Comparison of ENCODE assay signal across 8 mouse cellular contexts in the genomic region with DNA sequence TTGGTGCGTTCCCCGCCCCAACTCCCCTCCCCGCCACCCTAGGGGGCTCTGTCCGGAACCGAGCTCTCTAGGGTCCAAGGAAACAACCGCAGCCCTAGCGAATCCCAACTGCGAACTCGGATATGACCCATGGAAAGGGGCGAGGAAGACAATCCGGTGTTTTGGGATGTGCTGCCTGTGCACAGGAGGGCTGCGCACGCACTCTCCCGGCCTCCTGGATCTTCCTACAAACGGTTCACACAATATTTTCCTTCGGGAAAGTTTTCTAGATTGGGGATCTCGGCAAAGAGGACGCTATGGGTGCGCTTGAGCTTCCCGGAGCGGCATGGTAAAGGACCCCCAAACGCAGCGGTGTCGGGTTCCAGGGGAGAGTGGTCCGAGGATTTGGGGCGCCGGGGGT. TPM values are rescaled to one million over a fixed set of nuclear protein-coding genes. Genes with fewer than 3 reads are reported as not detected.
DNase-seq lines count a peak whose midpoint lies in the region; ATAC-seq and TF ChIP-seq lines count a peak whose summit lies in the region.

No protein-coding gene starts in this region.

- H3K9ac ChIP-seq in embryonic facial prominence, embryonic 13.5 days: peak overlapping the region; percentile 66
- H3K9ac ChIP-seq in intestine, embryonic 16.5 days (ENCODE audit: low read depth, low read length): peak overlapping the region; percentile 67

- TF ChIP-seq CTCF in G1E (IDR thresholded peaks at IDR 0.05; ENCODE audit: low read depth, low read length): no peak

- H3K9me3 ChIP-seq in G1E (replicated peaks): no peaks in the 10 kb centered on the region
- H3K9me3 ChIP-seq in embryonic facial prominence, embryonic 13.5 days: no peaks in the 10 kb centered on the region
- H3K9me3 ChIP-seq in intestine, embryonic 16.5 days (ENCODE audit: control insufficient read depth, low read length): no peaks in the 10 kb centered on the region

- ATAC-seq in G1E (ENCODE audit: extremely low read depth, insufficient number of reproducible peaks, low FRiP score, poor library complexity, severe bottlenecking): no peak
- ATAC-seq in embryonic facial prominence, embryonic 13.5 days (ENCODE audit: insufficient number of reproducible peaks, insufficient read depth, low FRiP score, low TSS enrichment, low read depth): no peak
- no peak for ATAC-seq in intestine, embryonic 16.5 days
- no peak for ATAC-seq in CD4-positive, CD25-positive, alpha-beta regulatory T cell, adult 4 months

- no peak overlapping the region for H3K27ac ChIP-seq in embryonic facial prominence, embryonic 13.5 days
- no peak overlapping the region for H3K27ac ChIP-seq in intestine, embryonic 16.5 days (ENCODE audit: low read length)

- WGBS in embryonic facial prominence, embryonic 13.5 days: under 1% methylated on average over 27 of the region's 27 CpGs
- WGBS in intestine, embryonic 16.5 days: 2% methylated on average over 27 of the region's 27 CpGs

- H3K27me3 ChIP-seq in G1E (ENCODE audit: insufficient read depth, low read length): no peaks in the 10 kb centered on the region
- peaks cover 33% of the 10 kb centered on the region for H3K27me3 ChIP-seq in embryonic facial prominence, embryonic 13.5 days
- peaks cover 2% of the 10 kb centered on the region; the same call in 1 of the 2 replicates for H3K27me3 ChIP-seq in intestine, embryonic 16.5 days (replicated peaks; ENCODE audit: control insufficient read depth, insufficient read depth, low read length)

- peak overlapping the region; percentile 73 for H3K4me3 ChIP-seq in G1E (ENCODE audit: low read depth, low read length)
- H3K4me3 ChIP-seq in embryonic facial prominence, embryonic 13.5 days: peak overlapping the region; percentile 64
- peak overlapping the region; percentile 75 for H3K4me3 ChIP-seq in intestine, embryonic 16.5 days (ENCODE audit: low read length)

- DNase-seq in heart, adult 11 months: peak; percentile 95
- no peak for DNase-seq in heart, adult 8-10 months (ENCODE audit: low spot score)
- DNase-seq in G1E (ENCODE audit: low spot score): no peak
- peak; percentile 58 for DNase-seq in neural tube, embryonic 10.5 days (ENCODE audit: extremely low spot score, low spot score)
- no peak for DNase-seq in ovary, postnatal 10 days (ENCODE audit: low spot score)

- H3K36me3 ChIP-seq in G1E (replicated peaks): peaks cover 10% of the 10 kb centered on the region
- H3K36me3 ChIP-seq in embryonic facial prominence, embryonic 13.5 days: no peaks in the 10 kb centered on the region
- no peaks in the 10 kb centered on the region for H3K36me3 ChIP-seq in intestine, embryonic 16.5 days (ENCODE audit: control insufficient read depth, insufficient read depth, low read length)

- H3K4me2 ChIP-seq in embryonic facial prominence, embryonic 13.5 days: peak overlapping the region; percentile 86
- H3K4me2 ChIP-seq in intestine, embryonic 16.5 days (ENCODE audit: low read depth, low read length): peak overlapping the region; percentile 94

- H3K4me1 ChIP-seq in G1E (ENCODE audit: insufficient read depth, low read depth, low read length): peaks cover 65% of the 10 kb centered on the region
- peaks cover 16% of the 10 kb centered on the region for H3K4me1 ChIP-seq in embryonic facial prominence, embryonic 13.5 days
- H3K4me1 ChIP-seq in intestine, embryonic 16.5 days (ENCODE audit: control insufficient read depth, insufficient read depth, low read length): peaks cover 8% of the 10 kb centered on the region

RNA-seq across cellular contexts. Expression of gene Rfx2, which starts 1.0 kb away (rescaled TPM):
- total RNA-seq in heart, adult 8-10 months (2022): 1 to 10 TPM; 1.6 to 3.5 (median 2.7) TPM
- total RNA-seq in G1E (2014; fragmentation: Nextera tagmentation) (21.4 and 27.9 TPM in 2 replicates), G1E (2017) (3.9 and 4.1 TPM in 2 replicates)
- polyA plus RNA-seq in G1E (2012): 36.4 and 38.2 TPM in 2 replicates
- 4.5 and 5.2 TPM in 2 replicates for polyA plus RNA-seq in embryonic facial prominence, embryonic 13.5 days (2015; fragmentation: Nextera tagmentation; extraction: Ambion mirVana)
- 2.5 and 3.4 TPM in 2 replicates for polyA plus RNA-seq in intestine, embryonic 16.5 days (2015; fragmentation: Nextera tagmentation; extraction: Ambion mirVana)
- 1 to 10 TPM; 1.2 to 2.1 TPM for polyA plus RNA-seq in CD4-positive, CD25-positive, alpha-beta regulatory T cell, adult 4 months (2017; shearing (Covaris generic))

RNA-seq across cellular contexts. Expression of gene Acsbg2, which starts 44.5 kb away (rescaled TPM):
- total RNA-seq in heart, adult 8-10 months (2022): not detected
- total RNA-seq in G1E (2014; fragmentation: Nextera tagmentation) (not detected in 2 replicates), G1E (2017) (0.11 TPM in 1 of 2 replicates, not detected in the other)
- not detected in 2 replicates for polyA plus RNA-seq in G1E (2012)
- polyA plus RNA-seq in embryonic facial prominence, embryonic 13.5 days (2015; fragmentation: Nextera tagmentation; extraction: Ambion mirVana): not detected in 2 replicates
- not detected in 2 replicates for polyA plus RNA-seq in intestine, embryonic 16.5 days (2015; fragmentation: Nextera tagmentation; extraction: Ambion mirVana)
- polyA plus RNA-seq in CD4-positive, CD25-positive, alpha-beta regulatory T cell, adult 4 months (2017; shearing (Covaris generic)): under 1 TPM in 1 of 2 experiments, not detected in 1; 0.12 TPM

RNA-seq across cellular contexts. Expression of gene 1700061G19Rik, which starts 45.5 kb away (rescaled TPM):
- not detected for total RNA-seq in heart, adult 8-10 months (2022)
- total RNA-seq in G1E (2014; fragmentation: Nextera tagmentation) (not detected in 2 replicates), G1E (2017) (0.22 TPM in 1 of 2 replicates, not detected in the other)
- polyA plus RNA-seq in G1E (2012): not detected in 2 replicates
- 0.34 and 0.42 TPM in 2 replicates for polyA plus RNA-seq in embryonic facial prominence, embryonic 13.5 days (2015; fragmentation: Nextera tagmentation; extraction: Ambion mirVana)
- 0.12 and 0.17 TPM in 2 replicates for polyA plus RNA-seq in intestine, embryonic 16.5 days (2015; fragmentation: Nextera tagmentation; extraction: Ambion mirVana)
- under 1 TPM in 1 of 2 experiments, not detected in 1; 0.31 TPM for polyA plus RNA-seq in CD4-positive, CD25-positive, alpha-beta regulatory T cell, adult 4 months (2017; shearing (Covaris generic))

RNA-seq across cellular contexts. Expression of gene Prr22, which starts 59.7 kb away (rescaled TPM):
- total RNA-seq in heart, adult 8-10 months (2022): under 1 TPM; 0.31 to 0.60 (median 0.43) TPM
- not detected in 2 replicates for total RNA-seq in G1E (2014; fragmentation: Nextera tagmentation)
- total RNA-seq in G1E (2017): 0.17 and 0.22 TPM in 2 replicates
- 3.5 and 5.0 TPM in 2 replicates for polyA plus RNA-seq in G1E (2012)
- polyA plus RNA-seq in embryonic facial prominence, embryonic 13.5 days (2015; fragmentation: Nextera tagmentation; extraction: Ambion mirVana): 1.2 and 1.7 TPM in 2 replicates
- 0.84 and 1.6 TPM in 2 replicates for polyA plus RNA-seq in intestine, embryonic 16.5 days (2015; fragmentation: Nextera tagmentation; extraction: Ambion mirVana)
- polyA plus RNA-seq in CD4-positive, CD25-positive, alpha-beta regulatory T cell, adult 4 months (2017; shearing (Covaris generic)): 1 to 10 TPM in 1 of 2 experiments, under 1 TPM in 1; 0.24 to 1.1 TPM

Comparison
In these comparisons a context has a peak if more than half of its experiments do, and no peak if none do; other contexts are left out.
1. DNase-seq: peak in heart, adult 11 months (single experiment) and neural tube, embryonic 10.5 days (single experiment); none in heart, adult 8-10 months (single experiment), G1E (single experiment) and ovary, postnatal 10 days (single experiment).
2. Peak in every context shown above with its lines, with median percentiles within 50 percentile points of each other: H3K4me3 ChIP-seq.